Mouse (Mus musculus) kidney, adult 9 months (tissue): ENCODE measurements at regions not wholly inside any gene's neighbourhood (a gene's known extent, or its start where the extent isn't known, plus 50 kb on each side); places are given as distances from the start of the nearest gene placed in this dataset.

Experiments
- DNase-seq: peaks from one replicate; pipeline ENCODE4 v3.0.0; 2022

- DNase-seq: no peak
These were observed 198.1 kb downstream of the Cdc5l start for GRCm38 (mm10) chr17:45235401-45235800.

- DNase-seq: no peak
These were observed 200.7 kb downstream of the Cdc5l start for GRCm38 (mm10) chr17:45232874-45233273.

DNA sequence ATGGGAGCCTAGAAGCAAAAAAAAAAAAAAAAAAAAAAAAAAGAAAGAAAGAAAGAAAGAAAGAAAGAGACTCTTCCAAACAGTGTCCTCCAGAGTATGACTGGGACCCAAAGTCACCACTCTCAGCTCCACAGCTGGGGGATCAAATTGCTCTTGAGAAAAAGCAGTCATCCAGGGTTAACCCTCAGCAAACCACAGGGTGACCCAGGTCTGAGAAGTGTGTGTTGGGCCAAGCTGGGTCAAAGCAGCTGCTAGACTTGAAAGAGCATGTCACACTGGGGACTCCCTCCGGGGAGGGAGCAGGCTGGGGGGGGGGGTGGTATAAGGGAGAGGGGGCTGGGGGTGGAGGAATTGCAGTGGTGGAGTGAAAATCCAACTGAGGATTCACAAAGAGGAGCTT lies 206.3 kb downstream of the Cdc5l start:
- no peak for DNase-seq

- DNase-seq: no peak
These were observed 207.1 kb downstream of the Cdc5l start for GRCm38 (mm10) chr17:45226486-45226885.

DNA sequence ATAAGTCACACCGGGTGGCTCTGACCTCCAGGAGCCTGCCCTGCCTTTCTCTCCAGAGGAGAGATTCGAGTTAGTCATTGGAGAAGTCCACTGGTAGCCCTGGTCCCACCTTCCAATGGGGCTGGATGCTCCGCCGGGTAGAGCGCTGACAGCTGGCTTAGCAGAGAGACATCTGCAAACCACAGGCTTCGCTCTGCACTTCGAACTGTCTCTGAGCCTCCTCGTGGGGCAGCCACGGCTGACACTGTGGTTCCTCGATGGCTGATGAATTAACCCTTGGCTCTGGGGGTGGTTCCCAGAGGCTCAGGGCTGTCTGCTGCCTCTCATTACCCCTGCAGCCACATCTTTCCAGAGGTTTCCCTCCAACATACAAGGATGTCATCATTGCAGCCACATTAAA lies 211.9 kb downstream of the Cdc5l start:
- peak; percentile 56 for DNase-seq

- DNase-seq: no peak
These were observed 216.4 kb downstream of the Cdc5l start for GRCm38 (mm10) chr17:45217126-45217525.

GRCm38 (mm10) chr17:45215067-45216049 lies 218.2 kb downstream of the Cdc5l start:
- no peak for DNase-seq

DNA sequence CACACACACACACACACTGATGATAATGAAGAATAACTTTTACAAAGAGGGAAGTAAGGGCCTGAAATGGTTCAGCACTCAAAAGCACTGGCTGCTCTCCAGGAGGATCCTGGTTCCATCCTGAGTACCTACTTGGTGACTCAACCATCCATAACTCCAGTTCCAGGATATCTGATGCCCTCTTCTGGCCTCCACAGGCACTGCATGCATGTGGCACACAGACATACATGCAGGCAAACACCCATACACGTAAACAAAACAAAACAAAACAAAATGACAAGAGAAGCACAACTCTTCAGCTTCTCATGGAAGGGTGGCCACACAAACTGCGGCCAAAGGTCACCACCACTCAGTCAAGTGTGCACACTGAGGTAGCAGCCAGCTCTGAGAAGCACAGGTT lies 222.6 kb downstream of the Cdc5l start:
- peak; percentile 17 for DNase-seq

DNA sequence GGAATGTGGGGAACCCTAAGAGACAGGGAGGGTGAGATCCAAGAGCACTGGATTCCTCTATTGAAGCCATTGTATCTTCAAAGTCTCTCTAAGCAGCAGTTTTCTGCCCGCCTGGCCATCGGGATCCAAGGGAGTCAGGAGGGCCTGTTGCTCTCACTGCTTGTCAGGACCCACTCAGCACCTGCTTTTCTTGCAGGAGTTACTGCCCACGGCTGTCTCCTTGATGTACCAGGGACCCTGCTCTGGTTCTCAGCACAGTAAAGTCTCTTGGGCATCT lies 224.2 kb downstream of the Cdc5l start:
- DNase-seq: no peak

GRCm38 (mm10) chr17:45208596-45209386 lies 224.7 kb downstream of the Cdc5l start:
- DNase-seq: no peak

DNA sequence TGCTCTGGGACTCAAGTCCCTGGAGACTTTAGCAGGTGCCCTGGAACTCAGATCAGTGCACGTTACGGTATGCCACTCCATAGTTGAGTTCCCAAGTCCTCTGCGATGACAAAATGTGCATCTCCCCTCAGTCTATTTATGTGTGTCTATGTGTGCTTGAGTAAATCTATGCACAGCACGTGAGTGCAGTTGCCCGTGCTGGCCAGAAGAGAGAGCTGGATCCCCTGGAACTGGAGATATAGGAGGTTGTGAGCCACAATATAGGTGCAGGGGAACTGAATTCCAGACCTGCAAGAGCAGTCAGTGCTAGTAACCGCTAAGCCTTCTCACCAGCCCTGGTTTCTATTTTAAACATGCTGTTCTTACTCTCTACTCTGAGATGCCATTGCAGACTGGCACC lies 237.8 kb downstream of the Cdc5l start:
- DNase-seq: no peak

DNA sequence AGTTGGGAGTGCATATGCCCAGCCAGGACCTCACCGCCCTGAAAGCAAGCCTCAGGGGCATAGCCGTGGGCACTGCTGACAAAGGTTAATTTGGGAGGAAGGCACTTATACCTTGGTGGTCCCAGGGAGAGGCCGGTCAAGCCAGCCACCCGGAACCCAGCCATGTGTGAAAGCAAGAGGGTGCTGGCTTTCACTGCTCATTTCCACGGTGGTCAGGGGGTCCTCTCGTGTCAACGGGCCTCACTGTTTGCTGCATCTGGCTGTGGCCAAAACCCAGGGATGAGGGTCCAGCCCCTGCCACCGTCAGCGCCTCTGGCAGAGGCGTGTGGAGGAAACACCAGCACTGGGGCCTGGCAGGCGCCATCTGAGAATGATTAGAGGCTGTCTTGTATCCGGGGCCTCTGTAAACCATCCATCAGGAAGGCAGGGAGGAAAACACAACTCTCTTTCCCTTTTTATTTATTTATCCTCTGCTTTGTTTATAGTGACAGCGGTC lies 238.7 kb downstream of the Cdc5l start:
- DNase-seq: no peak

- no peak for DNase-seq
These were observed 240.0 kb downstream of the Cdc5l start for GRCm38 (mm10) chr17:45193456-45194025.

DNA sequence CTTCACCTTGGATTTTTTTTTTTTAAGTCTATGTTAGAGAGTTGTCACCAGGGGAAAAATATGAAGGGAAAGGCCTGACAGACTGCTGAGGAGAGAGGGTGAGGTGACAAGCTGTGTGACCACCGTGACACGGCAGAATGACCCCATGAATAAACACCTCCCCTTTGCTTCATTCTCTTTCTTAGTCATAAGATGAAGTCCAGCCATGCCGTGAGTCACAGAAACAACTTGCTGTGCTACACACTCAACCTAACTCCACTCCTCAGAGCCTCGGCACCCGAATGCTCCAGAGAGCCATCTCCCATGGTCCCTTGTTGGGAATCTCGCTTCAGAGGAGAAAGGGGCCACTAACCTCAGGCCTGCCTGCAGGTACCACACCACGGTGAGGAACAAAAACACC lies 246.1 kb downstream of the Cdc5l start:
- no peak for DNase-seq

- no peak for DNase-seq
These were observed 257.2 kb downstream of the Cdc5l start for GRCm38 (mm10) chr17:45176340-45176739.

DNA sequence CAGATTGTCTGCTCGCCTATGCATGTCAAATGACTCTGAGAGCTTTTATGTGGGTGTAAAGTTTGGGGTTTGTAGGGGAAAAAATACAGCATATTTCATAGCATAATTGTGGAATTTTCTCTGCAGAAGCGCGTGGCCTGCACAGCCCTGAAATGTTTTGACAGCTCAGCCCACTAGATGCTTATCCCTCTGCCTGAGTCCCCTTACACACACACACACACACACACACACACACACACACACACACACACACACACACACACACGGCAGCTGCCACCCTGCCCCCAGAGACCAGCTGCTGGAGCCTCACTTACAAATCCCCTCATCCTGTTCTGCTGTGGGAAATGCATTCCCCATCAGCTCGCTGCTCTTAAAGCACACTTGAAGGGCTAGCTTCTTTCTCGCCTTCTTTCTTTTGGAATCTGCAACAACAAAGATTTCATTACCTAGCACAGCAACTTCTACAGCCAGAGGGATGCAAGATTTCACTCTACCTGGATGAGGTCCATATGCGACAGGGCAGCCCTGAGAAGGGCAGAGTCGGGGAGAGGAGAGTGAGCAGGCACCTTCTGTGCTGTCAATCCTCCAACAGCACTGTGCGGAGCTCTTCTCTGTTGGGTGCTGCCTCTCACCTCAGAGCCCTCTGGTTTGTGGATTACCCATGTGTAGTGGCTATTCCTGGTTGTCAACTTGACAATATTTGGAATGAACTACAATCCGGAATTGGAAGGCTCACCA lies 264.1 kb downstream of the Cdc5l start:
- DNase-seq: no peak
